Mouse (Mus musculus) embryonic facial prominence, embryonic 11.5 days (tissue): ENCODE results near the gene Elk3. TPM values are rescaled to one million over a fixed set of nuclear protein-coding genes. Genes with fewer than 3 reads are reported as not detected.

Experiments
- ATAC-seq: fragments of 200-750 bp; cut with Nextera tagmentation; replicated peaks from 2 replicates; pipeline ENCODE4 v1.8.0; 2017; ENCODE audit warnings: low read depth; ENCODE audit not compliant: insufficient number of reproducible peaks, low FRiP score, low TSS enrichment
- DNase-seq: peaks from one replicate; pipeline ENCODE4 v3.0.0-alpha.2; 2015; ENCODE audit warnings: low spot score
- H3K27ac ChIP-seq: fragments of 300-500 bp; sonication (generic); replicated peaks from 2 replicates; pipeline ENCODE4 v1.5.1; 2014; ENCODE audit warnings: mild to moderate bottlenecking, low read depth, low read length, control low read depth
- H3K27me3 ChIP-seq: fragments of 300-500 bp; sonication (generic); 2 replicates; pipeline ENCODE4 v1.6.1; 2014; ENCODE audit warnings: mild to moderate bottlenecking, low read length, moderate library complexity, mixed read lengths; ENCODE audit not compliant: control insufficient read depth, insufficient read depth
- H3K36me3 ChIP-seq: fragments of 300-500 bp; sonication (generic); replicated peaks from 2 replicates; pipeline ENCODE4 v1.6.1; 2014; ENCODE audit warnings: low read depth, mild to moderate bottlenecking, low read length, moderate library complexity, mixed read lengths; ENCODE audit not compliant: control insufficient read depth, insufficient read depth
- H3K4me1 ChIP-seq: fragments of 300-500 bp; sonication (generic); 2 replicates; pipeline ENCODE4 v1.6.1; 2014; ENCODE audit warnings: low read length, mixed read lengths; ENCODE audit not compliant: control insufficient read depth, insufficient read depth
- H3K4me2 ChIP-seq: fragments of 300-500 bp; sonication (generic); 2 replicates; pipeline ENCODE4 v1.6.1; 2014; ENCODE audit warnings: low read depth, mild to moderate bottlenecking, control low read depth, low read length, moderate library complexity
- H3K4me3 ChIP-seq: fragments of 300-500 bp; sonication (generic); 2 replicates; pipeline ENCODE4 v1.5.1; 2014; ENCODE audit warnings: low read depth, low read length, control low read depth
- H3K9ac ChIP-seq: fragments of 300-500 bp; sonication (generic); replicated peaks from 2 replicates; pipeline ENCODE4 v1.6.1; 2014; ENCODE audit warnings: mild to moderate bottlenecking, control low read depth, low read length
- H3K9me3 ChIP-seq: fragments of 300-500 bp; sonication (generic); replicated peaks from 2 replicates; pipeline ENCODE4 v1.6.1; 2016; ENCODE audit warnings: mild to moderate bottlenecking, low read length, inconsistent platforms, mixed read lengths; ENCODE audit not compliant: control insufficient read depth
- WGBS: fragments of 180-500 bp; shearing (Covaris S2); extraction: QIAGEN DNeasy Blood & Tissue Kit; methylation state at CpG from one replicate; pipeline ENCODE4 v1.1.7; 2014; 5-methylcytosine and 5-hydroxymethylcytosine counted together
- polyA plus RNA-seq: library from polyadenylated mRNA; unstranded; fragments of >200 nt; fragmentation: Nextera tagmentation; extraction: Ambion mirVana; gene quantifications from 2 replicates; pipeline ENCODE4 v1.2.1, GENCODE M21; 2014

Elk3 gene
- polyA plus RNA-seq, 1 experiment from 2014 or later = 34.0 TPM

DNA sequence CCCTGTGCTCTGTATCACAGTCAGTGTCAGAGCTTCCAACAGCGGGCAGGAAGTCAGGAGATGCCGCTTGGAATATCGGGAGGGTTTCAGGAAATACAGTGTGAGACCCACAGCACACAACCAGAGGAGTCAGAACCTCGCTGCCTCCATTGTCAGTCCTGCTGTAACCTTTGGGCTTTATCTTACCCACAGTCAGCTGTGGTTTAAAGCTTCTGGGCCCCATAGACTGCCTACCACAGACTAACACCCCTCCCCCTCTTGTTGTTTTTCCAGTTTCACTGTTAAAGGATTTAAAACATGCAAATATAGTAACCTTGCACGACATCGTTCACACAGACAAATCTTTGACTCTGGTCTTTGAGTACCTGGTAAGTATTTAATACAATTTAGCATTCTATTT is 85.2 kb downstream of the Elk3 start:
- Histone ChIP-seq H3K36me3 (no peaks in the 10 kb centered on the region; the same call in 1 of the 2 replicates), H3K9ac (no peak overlapping the region), H3K4me2 (no peak overlapping the region), H3K27ac (no peak overlapping the region), H3K4me3 (no peak overlapping the region), H3K4me1 (no peaks in the 10 kb centered on the region), H3K27me3 (no peaks in the 10 kb centered on the region), H3K9me3 (no peaks in the 10 kb centered on the region)
- no peak for DNase-seq
- no peak for ATAC-seq
- 78% methylated on average over 6 of the region's 6 CpGs for WGBS

DNA sequence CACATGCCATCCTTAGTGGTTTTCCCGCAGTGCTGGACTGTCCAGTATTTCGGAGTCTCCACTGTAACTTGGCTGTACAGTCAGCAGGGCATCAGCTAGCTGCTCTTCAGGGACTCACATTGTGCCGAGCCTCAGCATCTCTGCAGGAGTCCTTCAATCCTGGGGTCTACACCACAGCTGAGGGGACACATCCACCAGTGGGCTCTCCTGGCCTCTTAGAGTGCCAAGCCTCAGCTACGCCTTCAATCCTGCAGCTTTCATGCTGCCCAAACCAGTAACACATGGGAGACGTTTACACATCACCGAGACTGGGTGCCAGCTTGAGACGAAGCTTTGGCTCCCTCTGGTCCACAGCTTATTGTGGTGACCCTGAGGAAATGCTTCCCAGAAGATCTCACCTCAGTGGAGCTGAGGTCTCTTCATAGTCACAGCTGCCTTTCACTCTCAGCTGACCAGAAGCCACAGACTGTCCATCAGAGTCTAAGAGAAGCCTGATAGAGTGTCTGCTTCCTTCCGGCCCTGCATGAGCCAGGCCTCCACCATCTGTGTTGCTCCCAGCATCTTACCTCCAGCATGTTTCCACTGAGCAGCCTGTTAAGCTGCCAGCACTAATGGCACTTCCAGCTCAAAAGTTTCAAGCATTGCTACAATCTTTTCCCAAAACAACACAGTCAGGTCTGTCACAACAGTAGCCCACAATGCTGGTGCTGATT is 95.7 kb downstream of the Elk3 start:
- Histone ChIP-seq H3K27ac (no peak overlapping the region), H3K36me3 (peaks cover 10% of the 10 kb centered on the region; the same call in 1 of the 2 replicates), H3K27me3 (no peaks in the 10 kb centered on the region), H3K9me3 (no peaks in the 10 kb centered on the region), H3K4me1 (no peaks in the 10 kb centered on the region), H3K4me3 (no peak overlapping the region), H3K4me2 (no peak overlapping the region), H3K9ac (no peak overlapping the region)
- WGBS = 89% methylated on average over 8 of the region's 8 CpGs
- no peak for ATAC-seq
- DNase-seq = no peak

- H3K4me1 ChIP-seq = no peaks in the 10 kb centered on the region
- no peaks in the 10 kb centered on the region for H3K27me3 ChIP-seq
- no peak overlapping the region for H3K9ac ChIP-seq
- peaks cover 10% of the 10 kb centered on the region; the same call in 1 of the 2 replicates for H3K36me3 ChIP-seq
- H3K4me2 ChIP-seq = no peak overlapping the region
- WGBS = 78% methylated on average over 4 of the region's 4 CpGs
- ATAC-seq (no peak), DNase-seq (no peak)
- H3K9me3 ChIP-seq = no peaks in the 10 kb centered on the region
- no peak overlapping the region for H3K4me3 ChIP-seq
- H3K27ac ChIP-seq = no peak overlapping the region
Observed at GRCm38 (mm10) chr10:93214251-93214650, 96.7 kb downstream of the Elk3 start.

DNA sequence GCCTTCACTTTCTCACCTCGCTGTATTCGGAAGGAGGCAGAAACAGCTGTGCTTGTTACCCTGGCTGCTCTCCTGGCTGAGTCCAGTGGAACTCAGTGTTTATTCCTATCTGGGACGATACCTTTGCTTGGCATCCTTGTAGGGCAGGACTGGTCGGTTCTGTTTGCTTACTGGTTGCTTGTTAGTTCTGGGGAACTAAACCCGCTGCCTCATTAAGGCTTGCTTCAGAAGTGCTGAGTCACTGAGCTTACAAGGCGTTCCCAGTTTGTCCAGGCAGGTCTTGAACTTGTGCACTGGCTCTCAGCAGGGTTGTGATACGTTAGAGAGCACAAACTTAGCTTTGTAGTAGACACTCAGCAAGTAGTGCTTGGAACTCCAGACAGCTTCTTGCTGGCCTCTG is 97.6 kb downstream of the Elk3 start:
- 81% methylated on average over 7 of the region's 7 CpGs for WGBS
- no peaks in the 10 kb centered on the region for H3K27me3 ChIP-seq
- DNase-seq (no peak), ATAC-seq (no peak)
- H3K27ac ChIP-seq = no peak overlapping the region
- H3K9ac ChIP-seq = no peak overlapping the region
- no peak overlapping the region for H3K4me2 ChIP-seq
- no peaks in the 10 kb centered on the region for H3K4me1 ChIP-seq
- H3K36me3 ChIP-seq = peaks cover 10% of the 10 kb centered on the region; the same call in 1 of the 2 replicates
- no peak overlapping the region for H3K4me3 ChIP-seq
- no peaks in the 10 kb centered on the region for H3K9me3 ChIP-seq

GRCm38 (mm10) chr10:93212699-93213098 is 98.2 kb downstream of the Elk3 start:
- H3K27me3 ChIP-seq = no peaks in the 10 kb centered on the region
- DNase-seq (no peak), ATAC-seq (no peak)
- no peaks in the 10 kb centered on the region for H3K4me1 ChIP-seq
- no peak overlapping the region for H3K4me2 ChIP-seq
- H3K27ac ChIP-seq = no peak overlapping the region
- no peak overlapping the region for H3K4me3 ChIP-seq
- H3K36me3 ChIP-seq = peaks cover 10% of the 10 kb centered on the region; the same call in 1 of the 2 replicates
- no peak overlapping the region for H3K9ac ChIP-seq
- WGBS = 93% methylated on average over 2 of the region's 2 CpGs
- H3K9me3 ChIP-seq = no peaks in the 10 kb centered on the region

DNA sequence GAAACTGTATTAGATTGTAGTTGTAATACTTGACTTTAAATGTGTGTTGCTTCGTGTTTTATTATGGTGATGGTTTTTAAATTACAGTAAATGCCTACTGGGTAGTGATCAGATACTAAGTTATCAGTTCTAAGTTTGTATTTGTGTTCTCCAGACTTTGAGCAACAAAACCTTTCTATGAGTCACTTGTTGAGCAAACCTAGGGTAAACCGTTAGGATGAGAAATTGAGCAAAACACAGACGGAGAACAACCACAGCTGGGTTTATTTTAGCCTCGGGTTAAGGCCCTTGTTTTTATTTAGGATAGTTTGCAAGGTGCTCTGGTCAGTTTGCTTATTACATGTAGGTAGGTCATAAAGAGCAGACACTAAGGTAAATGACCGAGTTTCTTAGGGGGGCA is 103.8 kb downstream of the Elk3 start:
- H3K27ac ChIP-seq = no peak overlapping the region
- no peak for DNase-seq
- H3K9ac ChIP-seq = no peak overlapping the region
- no peaks in the 10 kb centered on the region for H3K27me3 ChIP-seq
- 82% methylated on average over 5 of the region's 5 CpGs for WGBS
- ATAC-seq = no peak
- no peak overlapping the region for H3K4me3 ChIP-seq
- no peaks in the 10 kb centered on the region for H3K36me3 ChIP-seq
- no peaks in the 10 kb centered on the region for H3K4me1 ChIP-seq
- H3K9me3 ChIP-seq = no peaks in the 10 kb centered on the region
- no peak overlapping the region for H3K4me2 ChIP-seq

DNA sequence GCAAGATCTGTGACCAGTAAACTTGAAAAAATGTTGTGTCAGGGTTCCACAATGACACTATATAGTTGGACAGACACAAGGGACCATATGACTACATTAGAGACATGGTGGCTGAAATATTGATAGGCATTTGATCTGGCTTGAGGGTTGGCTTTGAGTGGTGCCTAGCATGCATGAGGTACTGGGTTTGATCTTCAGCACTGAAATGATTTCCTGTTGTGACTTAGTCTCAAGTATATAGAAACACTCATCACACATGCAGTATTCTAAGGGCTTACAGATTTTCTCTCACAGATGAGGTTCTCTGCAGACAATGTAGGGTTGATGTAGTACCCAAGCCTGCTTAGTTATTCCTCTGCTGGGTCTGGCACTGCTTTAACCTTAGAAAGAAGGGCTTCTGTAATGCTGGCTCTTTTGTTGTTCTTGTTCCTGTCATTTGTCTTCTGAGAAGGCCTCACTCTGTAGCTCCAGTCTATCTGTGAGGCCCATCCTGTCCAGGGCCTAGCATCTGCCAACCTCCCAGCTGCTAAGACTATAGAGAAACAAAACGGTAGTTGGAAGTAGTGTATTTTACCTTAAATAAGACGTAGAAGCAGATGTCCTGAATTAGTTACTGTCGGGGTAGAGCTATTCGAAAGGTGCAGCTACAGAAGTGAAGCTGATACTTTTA is 105.5 kb downstream of the Elk3 start:
- no peak overlapping the region for H3K9ac ChIP-seq
- no peak overlapping the region for H3K4me3 ChIP-seq
- WGBS = 80% methylated on average over 4 of the region's 4 CpGs
- no peaks in the 10 kb centered on the region for H3K27me3 ChIP-seq
- DNase-seq = no peak
- ATAC-seq = no peak
- no peaks in the 10 kb centered on the region for H3K4me1 ChIP-seq
- no peak overlapping the region for H3K4me2 ChIP-seq
- H3K36me3 ChIP-seq = no peaks in the 10 kb centered on the region
- H3K27ac ChIP-seq = no peak overlapping the region
- no peaks in the 10 kb centered on the region for H3K9me3 ChIP-seq

DNA sequence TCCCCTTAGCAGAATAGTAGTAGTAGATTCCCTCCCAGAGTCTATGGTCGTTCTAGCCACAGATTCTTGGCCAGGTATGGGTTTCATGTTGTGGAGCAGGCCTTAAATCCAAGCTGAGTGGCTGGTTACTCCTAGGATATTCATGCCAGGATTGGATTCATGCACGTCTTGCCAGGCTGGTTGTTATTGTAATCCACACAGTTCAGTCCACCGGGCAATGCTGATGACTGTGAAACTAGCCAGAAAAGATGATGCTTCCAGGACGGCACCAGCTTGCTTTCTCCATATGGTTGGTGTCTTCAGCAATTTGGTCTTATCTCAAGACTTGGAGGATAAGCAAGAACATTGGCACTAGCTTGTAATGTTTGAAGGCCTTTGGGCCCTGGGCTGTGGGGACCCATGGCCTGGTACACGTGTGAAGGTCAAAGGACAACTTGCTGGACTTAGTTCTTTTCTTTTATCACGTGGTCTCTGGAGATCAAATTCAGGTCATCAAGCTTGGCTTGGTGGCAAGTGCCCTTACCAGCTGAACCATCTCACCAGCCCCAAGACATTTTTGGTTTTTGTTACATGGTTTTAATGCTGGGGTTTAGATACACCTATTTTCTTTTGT is 109.0 kb downstream of the Elk3 start:
- H3K27ac ChIP-seq = no peak overlapping the region
- no peaks in the 10 kb centered on the region for H3K9me3 ChIP-seq
- WGBS = 89% methylated on average over 6 of the region's 6 CpGs
- no peaks in the 10 kb centered on the region for H3K36me3 ChIP-seq
- H3K4me3 ChIP-seq = no peak overlapping the region
- no peak overlapping the region for H3K4me2 ChIP-seq
- no peak for DNase-seq
- ATAC-seq = no peak
- no peaks in the 10 kb centered on the region for H3K27me3 ChIP-seq
- H3K4me1 ChIP-seq = no peaks in the 10 kb centered on the region
- no peak overlapping the region for H3K9ac ChIP-seq
